Mouse (Mus musculus) CH12.LX (cell line): ENCODE results near the gene Cdh6.

Experiments
- CTCF ChIP-seq, 2 experiments: IDR thresholded peaks in 1 of 2; conservative IDR thresholded peaks in 1 of 2; 2 replicates each; pipeline ENCODE4 v1.5.1; 2011 to 2012; ENCODE audit warnings: low read depth in 2 of 2, low read length in 2 of 2, improper control_type of control experiment in 1 of 2, inconsistent platforms in 1 of 2, mild to moderate bottlenecking in 1 of 2, moderate library complexity in 1 of 2
- EP300 ChIP-seq: IDR thresholded peaks from 2 replicates; pipeline ENCODE4 v1.6.1; 2011; ENCODE audit warnings: low read length, improper control_type of control experiment
- PAX5 ChIP-seq: IDR thresholded peaks from 2 replicates; pipeline ENCODE4 v1.6.1; 2012; ENCODE audit warnings: low read length, inconsistent platforms, mixed read lengths
- POLR2A ChIP-seq: IDR thresholded peaks from 2 replicates; pipeline ENCODE4 v1.6.1; 2011; ENCODE audit warnings: low read depth, mild to moderate bottlenecking, improper control_type of control experiment, low read length
- POLR2AphosphoS2 ChIP-seq: IDR thresholded peaks from 2 replicates; pipeline ENCODE4 v1.6.1; 2011; ENCODE audit warnings: low read depth, low read length, improper control_type of control experiment
- SMC3 ChIP-seq: IDR thresholded peaks from 2 replicates; pipeline ENCODE4 v1.6.1; 2011; ENCODE audit warnings: low read depth, low read length, improper control_type of control experiment
- USF1 ChIP-seq: IDR thresholded peaks from 2 replicates; pipeline ENCODE4 v1.6.1; 2014; ENCODE audit warnings: low read depth, mild to moderate bottlenecking, inconsistent platforms, low read length, improper control_type of control experiment

DNA sequence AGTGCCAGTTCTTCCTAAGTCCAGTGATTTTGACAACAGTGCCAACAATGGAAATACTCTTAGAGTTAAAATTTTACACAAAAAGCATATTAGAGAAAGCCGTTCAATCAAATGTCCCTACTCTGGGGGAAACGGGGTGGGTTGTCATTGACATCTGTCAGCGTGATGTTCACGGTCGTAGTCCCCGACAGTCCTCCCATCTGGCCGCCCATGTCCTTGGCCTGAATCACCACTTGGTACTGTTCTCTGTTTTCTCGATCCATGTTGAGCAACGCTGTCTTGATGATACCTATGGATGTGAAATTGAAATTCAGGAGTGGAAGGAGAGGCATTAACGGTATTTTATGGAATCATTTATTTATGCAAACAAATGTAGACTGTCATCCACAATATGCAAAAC lies 116.2 kb downstream of the Cdh6 start:
- TF ChIP-seq POLR2AphosphoS2 (no peak), POLR2A (no peak), CTCF (conservative IDR thresholded peaks at IDR 0.05 in 1 of 2, IDR thresholded peaks at IDR 0.05 in 1 of 2; ENCODE audit: low read depth in 2 of 2, low read length in 2 of 2) (no peak), USF1 (no peak), EP300 (no peak), SMC3 (no peak), PAX5 (no peak)
